Mouse (Mus musculus) brain, embryonic 14.5 days (tissue): Measurements from ENCODE around the gene Slamf9.

ENCODE experiments used
- CTCF ChIP-seq: fragments of 200-500 bp; IDR thresholded peaks from 2 replicates; pipeline ENCODE4 v1.5.1; 2012; ENCODE audit warnings: inconsistent platforms, mild to moderate bottlenecking, moderate library complexity, borderline replicate concordance; ENCODE audit not compliant: insufficient read depth, insufficient read length; ENCODE audit errors: extremely low read depth
- POLR2A ChIP-seq: fragments of 200-500 bp; IDR thresholded peaks from 2 replicates; pipeline ENCODE4 v1.6.1; 2012; ENCODE audit warnings: mild to moderate bottlenecking, inconsistent platforms, borderline replicate concordance; ENCODE audit not compliant: poor library complexity, insufficient read depth, insufficient read length, severe bottlenecking; ENCODE audit errors: extremely low read depth

DNA sequence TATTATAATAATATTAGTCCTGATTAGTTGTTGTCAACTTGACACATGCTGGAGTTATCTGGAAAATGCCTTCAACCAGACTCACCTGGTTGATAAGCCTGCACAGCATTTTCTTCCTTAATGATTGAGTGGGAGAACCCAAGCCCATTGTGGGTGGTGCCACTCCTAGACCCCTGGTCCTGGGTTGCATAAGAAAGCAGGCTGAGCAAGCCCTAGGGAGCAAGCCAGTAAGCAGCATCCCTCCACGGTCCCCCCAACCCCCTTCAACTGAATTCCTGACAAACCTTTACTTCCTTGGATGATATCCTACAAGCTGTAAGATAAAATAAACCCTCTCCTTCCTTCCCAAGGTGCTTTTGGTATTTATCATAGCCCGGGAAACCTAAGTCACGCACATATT, 18.0 kb upstream of the Slamf9 start:
- TF ChIP-seq CTCF (no peak), POLR2A (no peak)
